Mouse (Mus musculus): ENCODE measurements at regions not wholly inside any gene's neighbourhood (a gene's known extent, or its start where the extent isn't known, plus 50 kb on each side); places are given as distances from the start of the nearest gene placed in this dataset.

DNA sequence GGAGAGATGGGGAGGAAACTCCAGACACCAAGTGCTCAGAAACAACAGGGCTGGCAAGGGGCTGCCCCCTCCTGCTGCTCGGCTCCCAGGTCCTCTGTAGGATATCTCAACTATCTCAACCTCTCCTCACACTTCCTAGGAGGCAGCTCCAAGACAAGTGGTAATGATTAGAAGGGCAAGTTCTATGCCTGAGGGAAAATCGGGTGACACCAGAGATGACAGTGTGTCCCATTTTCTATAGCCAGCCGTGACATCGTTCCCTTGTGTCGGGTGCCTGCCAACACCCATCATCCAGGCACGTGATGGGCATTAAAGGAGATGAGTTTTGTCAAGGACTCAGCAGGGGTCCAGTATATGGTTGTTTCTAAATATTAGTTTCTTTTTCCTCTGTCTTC is 223.3 kb upstream of the Usp24 start:
- no peak overlapping the region for H3K4me2 ChIP-seq (replicated peaks; ENCODE audit: low read depth, low read length, severe bottlenecking)
- H3K4me3 ChIP-seq (replicated peaks; ENCODE audit: low read length): no peak overlapping the region
- peaks cover 23% of the 10 kb centered on the region for H3K4me1 ChIP-seq (ENCODE audit: control insufficient read depth, insufficient read depth, low read length)
- H3K9me3 ChIP-seq (ENCODE audit: control insufficient read depth, low read length): no peaks in the 10 kb centered on the region
- H3K9ac ChIP-seq (ENCODE audit: low read depth, low read length, severe bottlenecking): no peak overlapping the region
- no peak for TF ChIP-seq POLR2A (IDR thresholded peaks at IDR 0.05; ENCODE audit: borderline replicate concordance, extremely low read depth, insufficient read depth, insufficient read length)
- H3K36me3 ChIP-seq (ENCODE audit: control insufficient read depth, insufficient read depth, low read length): no peaks in the 10 kb centered on the region
- no peak for DNase-seq (ENCODE audit: low spot score)
- no peaks in the 10 kb centered on the region for H3K27me3 ChIP-seq (ENCODE audit: control insufficient read depth, insufficient read depth, low read length)
- H3K27ac ChIP-seq (replicated peaks; ENCODE audit: low read depth, low read length): no peak overlapping the region; the same call in 1 of the 2 replicates
- WGBS: 34% methylated on average over 6 of the region's 6 CpGs
- no peak for ATAC-seq (ENCODE audit: low FRiP score, low read depth)

- Histone ChIP-seq H3K4me1 (ENCODE audit: control insufficient read depth, insufficient read depth, low read length) (peaks cover 23% of the 10 kb centered on the region), H3K4me2 (replicated peaks; ENCODE audit: low read depth, low read length, severe bottlenecking) (no peak overlapping the region), H3K9ac (ENCODE audit: low read depth, low read length, severe bottlenecking) (no peak overlapping the region), H3K9me3 (ENCODE audit: control insufficient read depth, low read length) (no peaks in the 10 kb centered on the region), H3K36me3 (ENCODE audit: control insufficient read depth, insufficient read depth, low read length) (no peaks in the 10 kb centered on the region), H3K27ac (replicated peaks; ENCODE audit: low read depth, low read length) (no peak overlapping the region), H3K4me3 (replicated peaks; ENCODE audit: low read length) (no peak overlapping the region), H3K27me3 (ENCODE audit: control insufficient read depth, insufficient read depth, low read length) (no peaks in the 10 kb centered on the region)
- no peak for TF ChIP-seq POLR2A (IDR thresholded peaks at IDR 0.05; ENCODE audit: borderline replicate concordance, extremely low read depth, insufficient read depth, insufficient read length)
- ATAC-seq (ENCODE audit: low FRiP score, low read depth) (no peak), DNase-seq (ENCODE audit: low spot score) (no peak)
- 71% methylated on average over 2 of the region's 2 CpGs for WGBS
These were observed 222.8 kb upstream of the Usp24 start for GRCm38 (mm10) chr4:106093252-106093651.

- peaks cover 23% of the 10 kb centered on the region for H3K4me1 ChIP-seq (ENCODE audit: control insufficient read depth, insufficient read depth, low read length)
- 55% methylated on average over 11 of the region's 11 CpGs for WGBS
- TF ChIP-seq POLR2A (IDR thresholded peaks at IDR 0.05; ENCODE audit: borderline replicate concordance, extremely low read depth, insufficient read depth, insufficient read length): no peak
- peak; percentile 69 for DNase-seq (ENCODE audit: low spot score)
- H3K9ac ChIP-seq (ENCODE audit: low read depth, low read length, severe bottlenecking): no peak overlapping the region
- H3K36me3 ChIP-seq (ENCODE audit: control insufficient read depth, insufficient read depth, low read length): no peaks in the 10 kb centered on the region
- ATAC-seq (ENCODE audit: low FRiP score, low read depth): no peak
- no peaks in the 10 kb centered on the region for H3K9me3 ChIP-seq (ENCODE audit: control insufficient read depth, low read length)
- no peak overlapping the region for H3K4me3 ChIP-seq (replicated peaks; ENCODE audit: low read length)
- H3K4me2 ChIP-seq (replicated peaks; ENCODE audit: low read depth, low read length, severe bottlenecking): no peak overlapping the region
- H3K27ac ChIP-seq (replicated peaks; ENCODE audit: low read depth, low read length): 0 out of 2 replicates have a peak overlapping the region, but pooled peaks have one; percentile 27
- H3K27me3 ChIP-seq (ENCODE audit: control insufficient read depth, insufficient read depth, low read length): no peaks in the 10 kb centered on the region
These were observed 221.0 kb upstream of the Usp24 start for GRCm38 (mm10) chr4:106094882-106095556.

DNA sequence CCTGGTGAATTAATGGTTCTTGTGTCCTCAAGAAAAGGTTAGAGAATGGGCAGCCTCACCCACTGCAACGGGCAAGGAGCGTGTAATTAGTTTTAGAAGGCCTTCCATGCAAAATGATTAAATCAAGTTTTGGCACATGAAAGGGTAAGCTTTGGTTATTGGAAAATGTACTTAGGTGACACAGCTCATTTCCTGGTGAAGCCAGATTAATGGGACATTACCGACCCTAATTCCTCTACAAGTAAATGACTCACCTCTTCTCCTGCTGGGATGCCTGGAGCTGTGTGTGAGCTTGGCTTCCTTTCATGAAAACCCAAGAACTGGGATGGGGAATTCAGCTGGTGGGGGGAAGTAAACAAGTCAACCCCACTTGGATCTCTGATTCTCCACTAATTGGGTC is 219.9 kb upstream of the Usp24 start:
- 36% methylated on average over 3 of the region's 3 CpGs for WGBS
- DNase-seq (ENCODE audit: low spot score): no peak
- Histone ChIP-seq H3K9ac (ENCODE audit: low read depth, low read length, severe bottlenecking) (no peak overlapping the region), H3K36me3 (ENCODE audit: control insufficient read depth, insufficient read depth, low read length) (no peaks in the 10 kb centered on the region), H3K4me2 (replicated peaks; ENCODE audit: low read depth, low read length, severe bottlenecking) (no peak overlapping the region), H3K4me3 (replicated peaks; ENCODE audit: low read length) (no peak overlapping the region), H3K4me1 (ENCODE audit: control insufficient read depth, insufficient read depth, low read length) (peaks cover 34% of the 10 kb centered on the region), H3K9me3 (ENCODE audit: control insufficient read depth, low read length) (no peaks in the 10 kb centered on the region), H3K27ac (replicated peaks; ENCODE audit: low read depth, low read length) (no peak overlapping the region), H3K27me3 (ENCODE audit: control insufficient read depth, insufficient read depth, low read length) (no peaks in the 10 kb centered on the region)
- no peak for ATAC-seq (ENCODE audit: low FRiP score, low read depth)
- TF ChIP-seq POLR2A (IDR thresholded peaks at IDR 0.05; ENCODE audit: borderline replicate concordance, extremely low read depth, insufficient read depth, insufficient read length): no peak

DNA sequence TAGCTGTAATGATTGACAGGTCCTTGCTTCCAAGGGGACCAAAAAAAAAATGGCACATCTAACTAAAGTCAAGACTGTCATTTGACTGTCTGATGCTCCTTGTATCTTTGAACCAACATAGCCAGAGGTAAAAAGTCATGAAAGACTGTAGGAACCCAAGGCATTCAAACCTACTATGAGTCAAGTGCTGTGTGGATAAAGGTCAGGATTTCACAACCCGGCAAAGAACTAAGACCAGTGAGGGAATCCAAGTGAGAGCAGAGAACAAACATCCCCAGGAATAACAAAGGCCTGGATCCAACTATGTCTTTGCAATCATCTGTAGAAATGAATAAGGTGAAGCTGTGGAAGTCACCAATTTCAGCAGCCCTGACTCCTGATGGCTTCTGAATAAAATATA is 218.2 kb upstream of the Usp24 start:
- WGBS: 94% methylated on average over 1 of the region's 1 CpGs
- H3K27ac ChIP-seq (replicated peaks; ENCODE audit: low read depth, low read length): no peak overlapping the region
- H3K4me2 ChIP-seq (replicated peaks; ENCODE audit: low read depth, low read length, severe bottlenecking): no peak overlapping the region
- no peak for ATAC-seq (ENCODE audit: low FRiP score, low read depth)
- no peak for TF ChIP-seq POLR2A (IDR thresholded peaks at IDR 0.05; ENCODE audit: borderline replicate concordance, extremely low read depth, insufficient read depth, insufficient read length)
- no peaks in the 10 kb centered on the region for H3K27me3 ChIP-seq (ENCODE audit: control insufficient read depth, insufficient read depth, low read length)
- no peak overlapping the region for H3K4me3 ChIP-seq (replicated peaks; ENCODE audit: low read length)
- peaks cover 42% of the 10 kb centered on the region for H3K4me1 ChIP-seq (ENCODE audit: control insufficient read depth, insufficient read depth, low read length)
- H3K9ac ChIP-seq (ENCODE audit: low read depth, low read length, severe bottlenecking): no peak overlapping the region
- H3K36me3 ChIP-seq (ENCODE audit: control insufficient read depth, insufficient read depth, low read length): no peaks in the 10 kb centered on the region
- no peaks in the 10 kb centered on the region for H3K9me3 ChIP-seq (ENCODE audit: control insufficient read depth, low read length)
- no peak for DNase-seq (ENCODE audit: low spot score)
